Mouse (Mus musculus) G1E (cell line): ENCODE results near the gene Abcb1b. TPM values are rescaled to one million over a fixed set of nuclear protein-coding genes. Genes with fewer than 3 reads are reported as not detected.

Experiments used
- ATAC-seq: 2 replicates; pipeline ENCODE4 v1.8.0; 2016; ENCODE audit warnings: mild to moderate bottlenecking; ENCODE audit not compliant: insufficient number of reproducible peaks, poor library complexity, low FRiP score, severe bottlenecking; ENCODE audit errors: extremely low read depth
- DNase-seq: peaks from one replicate; pipeline ENCODE4 v3.0.0; 2012; ENCODE audit warnings: low spot score
- H3K27me3 ChIP-seq: 2 replicates; pipeline ENCODE4 v1.6.1; 2012; ENCODE audit warnings: mild to moderate bottlenecking, low read length, inconsistent platforms; ENCODE audit not compliant: insufficient read depth
- H3K36me3 ChIP-seq: replicated peaks from 2 replicates; pipeline ENCODE3; 2012; ENCODE audit warnings: mild to moderate bottlenecking, inconsistent platforms
- H3K4me1 ChIP-seq: 2 replicates; pipeline ENCODE4 v1.6.1; 2012; ENCODE audit warnings: low read depth, low read length, inconsistent platforms, mixed read lengths; ENCODE audit not compliant: insufficient read depth
- H3K4me3 ChIP-seq: 2 replicates; pipeline ENCODE4 v1.5.1; 2012; ENCODE audit warnings: low read depth, mild to moderate bottlenecking, inconsistent platforms, low read length, moderate library complexity, mixed read lengths
- H3K9me3 ChIP-seq: replicated peaks from 2 replicates; pipeline ENCODE4 v1.6.1; 2012; ENCODE audit warnings: inconsistent platforms
- CTCF ChIP-seq: IDR thresholded peaks from 2 replicates; pipeline ENCODE4 v1.5.1; 2012; ENCODE audit warnings: low read depth, low read length, inconsistent platforms, mixed read lengths
- GATA1 ChIP-seq: IDR thresholded peaks from 2 replicates; pipeline ENCODE4 v1.6.1; 2012; ENCODE audit warnings: borderline replicate concordance, low read length, inconsistent platforms, mixed read lengths
- GATA2 ChIP-seq: IDR thresholded peaks from 2 replicates; pipeline ENCODE4 v1.6.1; 2012; ENCODE audit warnings: low read depth, low read length, inconsistent platforms, borderline replicate concordance
- POLR2AphosphoS5 ChIP-seq: IDR thresholded peaks from 2 replicates; pipeline ENCODE4 v1.6.1; 2012; ENCODE audit warnings: low read depth, low read length, inconsistent platforms; ENCODE audit not compliant: insufficient replicate concordance
- TAL1 ChIP-seq: conservative IDR thresholded peaks from 2 replicates; pipeline ENCODE4 v1.6.1; 2012; ENCODE audit warnings: low read depth, low read length, inconsistent platforms, mixed read lengths
- polyA plus RNA-seq: library from polyadenylated mRNA; stranded (reverse); fragments of >175 nt; gene quantifications from 2 replicates; pipeline ENCODE4 v1.2.3, GENCODE M21; 2012
- total RNA-seq, 2 experiments: library from RNA; stranded (forward) in 1 of 2; stranded (reverse) in 1 of 2; fragments of 200-1000 nt in 1 of 2; fragments of >200 nt in 1 of 2; fragmentation: Nextera tagmentation in 1 of 2; gene quantifications; 2 replicates each; pipeline ENCODE4 v1.2.3; 2014 to 2017

The Abcb1b gene
- total RNA-seq (2014; fragmentation: Nextera tagmentation) (not detected in 2 replicates), total RNA-seq (2017) (0.46 and 0.55 TPM in 2 replicates), polyA plus RNA-seq (not detected in 2 replicates)

- DNase-seq, result no peak
These were observed at the start of gene Abcb1b for GRCm38 (mm10) chr5:8797987-8798751. Gene Abcb1b, plus strand, starts transcription at chr5:8798147.

GRCm38 (mm10) chr5:8772866-8773265, 25.1 kb upstream of the Abcb1b start:
- no peaks in the 10 kb centered on the region for H3K9me3 ChIP-seq
- no peaks in the 10 kb centered on the region for H3K4me1 ChIP-seq
- TF ChIP-seq TAL1 (no peak), GATA2 (no peak), CTCF (no peak), GATA1 (no peak), POLR2AphosphoS5 (no peak)

More at GRCm38 (mm10) chr5:8797987-8798751, at the start of gene Abcb1b:
- Histone ChIP-seq H3K27me3 (peaks cover 11% of the 10 kb centered on the region; the same call in 1 of the 2 replicates), H3K4me3 (no peak within 1 kb of the TSS), H3K4me1 (no peaks in the 10 kb centered on the region), H3K36me3 (no peaks in the 10 kb centered on the region), H3K9me3 (no peaks in the 10 kb centered on the region)
- ATAC-seq, result no peak
- TF ChIP-seq GATA2, result no peak
- no peak for TF ChIP-seq POLR2AphosphoS5
- TF ChIP-seq CTCF, result no peak
- no peak for TF ChIP-seq GATA1
- no peak for TF ChIP-seq TAL1

GRCm38 (mm10) chr5:8778311-8778710, 19.6 kb upstream of the Abcb1b start:
- H3K4me1 ChIP-seq, result no peaks in the 10 kb centered on the region
- no peak overlapping the region for H3K4me3 ChIP-seq
- no peaks in the 10 kb centered on the region for H3K27me3 ChIP-seq
- no peaks in the 10 kb centered on the region for H3K9me3 ChIP-seq
- no peak for ATAC-seq
- H3K36me3 ChIP-seq, result no peaks in the 10 kb centered on the region
- TF ChIP-seq GATA2 (no peak), CTCF (no peak), POLR2AphosphoS5 (no peak), GATA1 (no peak), TAL1 (no peak)
- no peak for DNase-seq

More at GRCm38 (mm10) chr5:8772866-8773265, 25.1 kb upstream of the Abcb1b start:
- Histone ChIP-seq H3K4me3 (no peak overlapping the region), H3K36me3 (no peaks in the 10 kb centered on the region), H3K27me3 (no peaks in the 10 kb centered on the region)
- DNase-seq (no peak), ATAC-seq (no peak)

- Histone ChIP-seq H3K4me1 (no peaks in the 10 kb centered on the region), H3K4me3 (no peak overlapping the region), H3K36me3 (no peaks in the 10 kb centered on the region), H3K27me3 (no peaks in the 10 kb centered on the region), H3K9me3 (no peaks in the 10 kb centered on the region)
- no peak for TF ChIP-seq CTCF
- TF ChIP-seq GATA2, result no peak
- TF ChIP-seq TAL1, result no peak
- no peak for TF ChIP-seq GATA1
- no peak for TF ChIP-seq POLR2AphosphoS5
- ATAC-seq, result no peak
- DNase-seq, result no peak
These were observed 19.2 kb upstream of the Abcb1b start for GRCm38 (mm10) chr5:8778751-8779150.

- Histone ChIP-seq H3K4me3 (no peak overlapping the region), H3K4me1 (no peaks in the 10 kb centered on the region), H3K27me3 (no peaks in the 10 kb centered on the region), H3K36me3 (no peaks in the 10 kb centered on the region), H3K9me3 (no peaks in the 10 kb centered on the region)
- no peak for DNase-seq
- TF ChIP-seq TAL1 (no peak), CTCF (no peak), GATA1 (no peak)
- no peak for ATAC-seq
These were observed 5.7 kb upstream of the Abcb1b start for GRCm38 (mm10) chr5:8792281-8792680.

- no peak for ATAC-seq
- Histone ChIP-seq H3K36me3 (no peaks in the 10 kb centered on the region), H3K9me3 (no peaks in the 10 kb centered on the region), H3K4me3 (no peak overlapping the region), H3K4me1 (no peaks in the 10 kb centered on the region), H3K27me3 (peaks cover 11% of the 10 kb centered on the region; the same call in 1 of the 2 replicates)
- no peak for TF ChIP-seq POLR2AphosphoS5
- TF ChIP-seq CTCF, result no peak
- no peak for TF ChIP-seq GATA1
- no peak for TF ChIP-seq TAL1
- no peak for TF ChIP-seq GATA2
- DNase-seq, result no peak
These were observed 787 bp downstream of the Abcb1b start for GRCm38 (mm10) chr5:8798752-8799115.
